Mouse (Mus musculus) retina, postnatal 7 days (tissue): ENCODE data around the gene Prdm2.

ENCODE experiments used
- DNase-seq: peaks from one replicate; pipeline ENCODE4 v3.0.0-alpha.2; 2012; ENCODE audit warnings: low read depth, low spot score

Prdm2 gene

GRCm38 (mm10) chr4:143211584-143212340, 1.0 kb downstream of the Prdm2 start:
- DNase-seq: no peak

GRCm38 (mm10) chr4:143209997-143210396, 2.8 kb downstream of the Prdm2 start:
- DNase-seq: no peak

- DNase-seq: no peak
These were observed 10.1 kb downstream of the Prdm2 start for GRCm38 (mm10) chr4:143202653-143203052.

- no peak for DNase-seq
These were observed 14.4 kb downstream of the Prdm2 start for GRCm38 (mm10) chr4:143198371-143198770.

- no peak for DNase-seq
These were observed 14.9 kb downstream of the Prdm2 start for GRCm38 (mm10) chr4:143197845-143198356.

GRCm38 (mm10) chr4:143194328-143194727, 18.5 kb downstream of the Prdm2 start:
- DNase-seq: no peak

GRCm38 (mm10) chr4:143193164-143193563, 19.6 kb downstream of the Prdm2 start:
- no peak for DNase-seq

GRCm38 (mm10) chr4:143191783-143192182, 21.0 kb downstream of the Prdm2 start:
- DNase-seq: no peak

GRCm38 (mm10) chr4:143190657-143191056, 22.1 kb downstream of the Prdm2 start:
- no peak for DNase-seq

- no peak for DNase-seq
These were observed 24.1 kb downstream of the Prdm2 start for GRCm38 (mm10) chr4:143188571-143189191.

- DNase-seq: no peak
These were observed 26.7 kb downstream of the Prdm2 start for GRCm38 (mm10) chr4:143186066-143186465.

GRCm38 (mm10) chr4:143185496-143185895, 27.3 kb downstream of the Prdm2 start:
- no peak for DNase-seq

- DNase-seq: no peak
These were observed 29.7 kb downstream of the Prdm2 start for GRCm38 (mm10) chr4:143183141-143183540.

GRCm38 (mm10) chr4:143180731-143181130, 32.1 kb downstream of the Prdm2 start:
- no peak for DNase-seq

GRCm38 (mm10) chr4:143171600-143172290, 41.0 kb downstream of the Prdm2 start:
- no peak for DNase-seq

- no peak for DNase-seq
These were observed 42.5 kb downstream of the Prdm2 start for GRCm38 (mm10) chr4:143170290-143170689.

GRCm38 (mm10) chr4:143168093-143168492, 44.7 kb downstream of the Prdm2 start:
- no peak for DNase-seq

- DNase-seq: peak; percentile 98
These were observed 50.9 kb downstream of the Prdm2 start for GRCm38 (mm10) chr4:143161619-143162479.

- no peak for DNase-seq
These were observed 52.0 kb downstream of the Prdm2 start for GRCm38 (mm10) chr4:143160826-143161225.

- no peak for DNase-seq
These were observed 53.5 kb downstream of the Prdm2 start for GRCm38 (mm10) chr4:143159336-143159735.

GRCm38 (mm10) chr4:143155871-143156270, 56.9 kb downstream of the Prdm2 start:
- no peak for DNase-seq
